Mouse (Mus musculus): ENCODE results near the gene Rab35. TPM values are rescaled to one million over a fixed set of nuclear protein-coding genes. Genes with fewer than 3 reads are reported as not detected.

Gene Rab35
- polyA plus RNA-seq, 1 experiment from 2014 or later: 19.3 TPM

DNA sequence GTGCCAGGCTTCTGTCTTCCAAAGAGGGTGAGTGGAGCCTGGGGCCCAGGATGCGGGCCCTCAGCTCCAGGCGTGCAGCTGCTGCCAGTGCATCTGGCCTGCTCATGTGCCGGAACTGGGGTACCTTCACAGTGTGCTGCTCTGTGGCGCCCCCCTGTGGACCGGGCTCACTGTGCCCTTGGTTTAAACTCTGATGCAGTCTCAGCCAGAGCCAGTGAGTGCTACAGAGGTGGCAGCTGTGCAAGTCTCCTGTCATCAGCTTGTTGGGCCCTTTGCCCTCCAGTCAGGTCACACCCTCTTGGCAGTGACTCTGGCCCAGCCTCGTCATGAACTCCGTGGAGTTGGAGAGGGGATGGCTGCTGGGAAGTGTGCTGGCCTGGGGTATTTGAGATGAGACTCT lies 16.8 kb upstream of the Rab35 start:
- H3K4me2 ChIP-seq (ENCODE audit: low read depth, low read length): no peak overlapping the region
- 83% methylated on average over 7 of the region's 7 CpGs for WGBS
- no peak overlapping the region for H3K4me3 ChIP-seq (ENCODE audit: low read depth, low read length)
- no peak overlapping the region for H3K27ac ChIP-seq (replicated peaks; ENCODE audit: low read depth, low read length)
- no peak for ATAC-seq (ENCODE audit: low read depth)
- no peaks in the 10 kb centered on the region for H3K4me1 ChIP-seq (ENCODE audit: control insufficient read depth, insufficient read depth, low read length)
- DNase-seq (ENCODE audit: low spot score): no peak
- no peaks in the 10 kb centered on the region for H3K9me3 ChIP-seq (ENCODE audit: control insufficient read depth, low read length)
- H3K9ac ChIP-seq (ENCODE audit: low read depth, low read length): no peak overlapping the region
- peaks cover 98% of the 10 kb centered on the region for H3K36me3 ChIP-seq (ENCODE audit: control insufficient read depth, insufficient read depth, low read length)
- no peaks in the 10 kb centered on the region for H3K27me3 ChIP-seq (replicated peaks; ENCODE audit: control insufficient read depth, insufficient read depth, low read length)

DNA sequence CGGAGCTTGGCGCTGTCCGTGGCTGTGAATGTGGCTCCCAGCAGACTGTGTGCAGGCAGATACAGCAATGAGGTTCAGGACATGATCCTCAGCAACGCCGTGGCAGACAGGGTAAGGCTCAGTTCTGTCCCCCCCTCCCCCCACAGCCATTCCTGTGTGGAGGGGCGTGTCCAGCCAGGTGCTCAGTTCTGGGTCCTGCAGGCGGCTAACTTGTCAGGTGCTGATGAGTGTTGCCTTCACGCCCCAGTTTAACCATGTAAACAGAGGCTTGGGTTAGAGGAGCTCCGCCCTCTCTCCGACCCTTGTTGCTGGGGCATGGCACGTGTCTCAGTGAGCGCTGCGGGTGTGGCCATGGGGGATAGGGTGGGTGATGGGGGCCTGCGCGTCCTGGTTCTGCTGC lies 12.0 kb upstream of the Rab35 start:
- DNase-seq (ENCODE audit: low spot score) (no peak), ATAC-seq (ENCODE audit: low read depth) (no peak)
- no peak overlapping the region for H3K4me3 ChIP-seq (ENCODE audit: low read depth, low read length)
- no peak overlapping the region for H3K9ac ChIP-seq (ENCODE audit: low read depth, low read length)
- no peak overlapping the region for H3K27ac ChIP-seq (replicated peaks; ENCODE audit: low read depth, low read length)
- no peaks in the 10 kb centered on the region for H3K4me1 ChIP-seq (ENCODE audit: control insufficient read depth, insufficient read depth, low read length)
- no peak overlapping the region for H3K4me2 ChIP-seq (ENCODE audit: low read depth, low read length)
- peaks cover 81% of the 10 kb centered on the region for H3K36me3 ChIP-seq (ENCODE audit: control insufficient read depth, insufficient read depth, low read length)
- H3K27me3 ChIP-seq (replicated peaks; ENCODE audit: control insufficient read depth, insufficient read depth, low read length): no peaks in the 10 kb centered on the region
- no peaks in the 10 kb centered on the region for H3K9me3 ChIP-seq (ENCODE audit: control insufficient read depth, low read length)
- 86% methylated on average over 14 of the region's 15 CpGs for WGBS

DNA sequence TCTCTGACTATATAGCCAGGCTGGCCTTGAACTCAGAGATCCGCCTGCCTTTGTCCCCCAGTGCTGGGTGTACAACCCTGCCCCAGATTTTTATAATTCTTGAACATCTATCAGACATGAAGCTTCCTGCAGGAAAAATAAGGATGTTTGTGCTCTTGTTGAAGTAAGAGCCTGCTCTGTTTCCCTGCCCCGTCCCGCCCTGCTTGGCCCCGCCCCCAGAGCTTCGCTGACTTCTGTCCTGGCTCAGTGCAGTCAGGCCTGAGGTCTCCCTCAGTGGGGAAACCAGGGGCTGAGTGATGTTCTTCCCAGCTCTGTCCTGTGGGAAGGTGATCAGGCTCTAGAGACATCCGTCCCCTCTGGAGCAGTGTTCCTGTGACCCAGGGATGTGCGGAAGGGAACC lies 9.0 kb upstream of the Rab35 start:
- Histone ChIP-seq H3K27me3 (replicated peaks; ENCODE audit: control insufficient read depth, insufficient read depth, low read length) (no peaks in the 10 kb centered on the region), H3K4me1 (ENCODE audit: control insufficient read depth, insufficient read depth, low read length) (no peaks in the 10 kb centered on the region), H3K9me3 (ENCODE audit: control insufficient read depth, low read length) (no peaks in the 10 kb centered on the region), H3K27ac (replicated peaks; ENCODE audit: low read depth, low read length) (no peak overlapping the region), H3K4me3 (ENCODE audit: low read depth, low read length) (no peak overlapping the region), H3K9ac (ENCODE audit: low read depth, low read length) (no peak overlapping the region), H3K36me3 (ENCODE audit: control insufficient read depth, insufficient read depth, low read length) (peaks cover 51% of the 10 kb centered on the region), H3K4me2 (ENCODE audit: low read depth, low read length) (no peak overlapping the region)
- no peak for DNase-seq (ENCODE audit: low spot score)
- ATAC-seq (ENCODE audit: low read depth): no peak
- WGBS: 82% methylated on average over 7 of the region's 7 CpGs

DNA sequence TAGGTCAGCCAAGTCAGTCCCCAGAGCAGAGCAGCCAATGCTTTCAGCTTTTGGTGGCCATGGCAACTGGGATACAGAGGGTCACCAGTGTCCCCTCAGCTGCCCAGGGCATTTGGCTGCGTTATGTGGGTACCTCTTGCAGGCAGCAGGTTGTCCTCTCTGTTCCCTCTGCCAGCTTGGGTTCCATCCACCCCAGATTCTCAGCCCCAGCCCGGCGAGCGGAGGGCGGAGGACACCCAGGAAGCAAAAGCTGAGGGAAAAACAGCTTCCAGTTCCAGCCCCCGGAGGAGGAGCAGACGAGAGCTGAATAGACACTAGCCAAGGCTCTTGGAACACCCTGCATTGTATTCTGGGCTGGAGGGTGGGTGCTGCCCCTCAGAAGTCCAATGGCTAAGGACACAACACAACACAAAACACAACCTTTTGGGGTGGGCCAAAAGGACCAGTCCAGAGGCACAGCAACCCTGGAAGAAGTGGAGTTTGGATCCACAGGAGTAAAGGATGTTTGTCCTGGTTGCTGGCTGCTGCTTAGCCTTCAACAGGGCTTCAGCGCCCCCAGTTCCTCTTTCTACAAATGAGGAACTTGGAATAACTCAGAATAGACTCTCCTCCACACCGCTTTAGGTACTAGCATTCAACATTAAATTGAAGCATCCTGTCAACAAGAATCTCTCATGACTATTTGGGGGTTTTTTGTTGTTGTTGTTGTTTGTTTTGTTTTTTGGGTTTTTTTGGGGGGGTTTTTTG lies 7.8 kb upstream of the Rab35 start:
- Histone ChIP-seq H3K27ac (replicated peaks; ENCODE audit: low read depth, low read length) (no peak overlapping the region), H3K4me2 (ENCODE audit: low read depth, low read length) (no peak overlapping the region), H3K4me3 (ENCODE audit: low read depth, low read length) (no peak overlapping the region), H3K9ac (ENCODE audit: low read depth, low read length) (no peak overlapping the region), H3K27me3 (replicated peaks; ENCODE audit: control insufficient read depth, insufficient read depth, low read length) (no peaks in the 10 kb centered on the region), H3K9me3 (ENCODE audit: control insufficient read depth, low read length) (no peaks in the 10 kb centered on the region), H3K4me1 (ENCODE audit: control insufficient read depth, insufficient read depth, low read length) (no peaks in the 10 kb centered on the region), H3K36me3 (ENCODE audit: control insufficient read depth, insufficient read depth, low read length) (peaks cover 39% of the 10 kb centered on the region)
- WGBS: 87% methylated on average over 8 of the region's 9 CpGs
- ATAC-seq (ENCODE audit: low read depth) (no peak), DNase-seq (ENCODE audit: low spot score) (no peak)

DNA sequence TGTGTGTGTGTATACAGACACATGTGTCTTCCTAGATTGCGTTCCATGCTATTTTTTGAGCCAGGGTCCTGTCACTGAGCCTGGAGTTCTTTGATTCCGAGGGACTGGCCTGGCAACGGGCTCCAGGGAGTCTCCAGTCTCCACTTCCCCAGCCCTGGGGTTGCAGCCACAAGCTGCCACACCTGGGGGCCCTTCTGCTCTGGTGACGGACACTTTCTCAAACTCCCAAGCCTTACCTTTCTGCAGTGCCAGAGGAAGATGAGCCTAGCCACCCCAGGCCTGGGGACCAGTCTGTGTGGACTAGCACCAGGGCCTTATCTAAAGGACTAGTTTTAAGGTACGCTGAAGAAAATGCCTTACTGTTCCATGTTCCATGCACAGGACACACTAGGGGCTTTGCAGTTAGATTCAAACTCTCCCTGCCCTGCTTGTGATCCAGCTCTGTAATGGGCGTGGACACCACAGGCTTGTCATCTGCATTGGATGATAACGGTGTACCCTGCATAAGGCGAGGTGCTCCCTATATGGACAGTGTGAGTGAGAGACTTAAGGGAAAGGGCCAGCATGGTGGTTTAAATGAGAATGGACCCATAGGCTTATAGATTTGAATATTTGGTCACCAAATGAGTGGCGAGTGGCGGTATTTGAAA lies 5.3 kb upstream of the Rab35 start:
- Histone ChIP-seq H3K4me1 (ENCODE audit: control insufficient read depth, insufficient read depth, low read length) (peaks cover 8% of the 10 kb centered on the region; the same call in 1 of the 2 replicates), H3K27ac (replicated peaks; ENCODE audit: low read depth, low read length) (no peak overlapping the region), H3K4me2 (ENCODE audit: low read depth, low read length) (no peak overlapping the region), H3K36me3 (ENCODE audit: control insufficient read depth, insufficient read depth, low read length) (peaks cover 15% of the 10 kb centered on the region), H3K9me3 (ENCODE audit: control insufficient read depth, low read length) (no peaks in the 10 kb centered on the region), H3K9ac (ENCODE audit: low read depth, low read length) (no peak overlapping the region), H3K4me3 (ENCODE audit: low read depth, low read length) (no peak overlapping the region), H3K27me3 (replicated peaks; ENCODE audit: control insufficient read depth, insufficient read depth, low read length) (no peaks in the 10 kb centered on the region)
- 85% methylated on average over 10 of the region's 10 CpGs for WGBS
- no peak for DNase-seq (ENCODE audit: low spot score)
- no peak for ATAC-seq (ENCODE audit: low read depth)

DNA sequence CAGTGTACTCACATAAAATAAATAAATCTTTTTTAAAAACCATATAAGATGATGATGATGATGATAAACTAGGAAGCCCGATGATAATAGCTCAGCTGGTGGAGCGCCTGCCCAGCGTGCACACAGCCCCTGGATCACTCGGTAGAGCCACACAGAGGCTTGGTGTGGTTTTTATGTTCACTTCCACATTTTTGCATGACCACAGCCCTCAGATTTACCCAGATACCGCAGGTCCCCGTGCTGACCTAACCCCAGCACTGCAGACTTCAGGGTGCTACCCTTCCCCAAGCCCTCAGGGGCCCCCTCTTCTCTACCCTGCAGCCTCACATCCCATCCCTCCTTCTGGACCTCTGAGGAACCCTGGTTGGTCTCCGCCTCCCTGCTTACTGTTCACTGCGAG lies 3.6 kb upstream of the Rab35 start:
- Histone ChIP-seq H3K9me3 (ENCODE audit: control insufficient read depth, low read length) (no peaks in the 10 kb centered on the region), H3K36me3 (ENCODE audit: control insufficient read depth, insufficient read depth, low read length) (peaks cover 5% of the 10 kb centered on the region; the same call in 1 of the 2 replicates), H3K27ac (replicated peaks; ENCODE audit: low read depth, low read length) (no peak overlapping the region), H3K9ac (ENCODE audit: low read depth, low read length) (no peak overlapping the region), H3K4me2 (ENCODE audit: low read depth, low read length) (no peak overlapping the region), H3K4me1 (ENCODE audit: control insufficient read depth, insufficient read depth, low read length) (peaks cover 15% of the 10 kb centered on the region), H3K4me3 (ENCODE audit: low read depth, low read length) (no peak overlapping the region), H3K27me3 (replicated peaks; ENCODE audit: control insufficient read depth, insufficient read depth, low read length) (no peaks in the 10 kb centered on the region)
- no peak for ATAC-seq (ENCODE audit: low read depth)
- no peak for DNase-seq (ENCODE audit: low spot score)
- 75% methylated on average over 8 of the region's 8 CpGs for WGBS

DNA sequence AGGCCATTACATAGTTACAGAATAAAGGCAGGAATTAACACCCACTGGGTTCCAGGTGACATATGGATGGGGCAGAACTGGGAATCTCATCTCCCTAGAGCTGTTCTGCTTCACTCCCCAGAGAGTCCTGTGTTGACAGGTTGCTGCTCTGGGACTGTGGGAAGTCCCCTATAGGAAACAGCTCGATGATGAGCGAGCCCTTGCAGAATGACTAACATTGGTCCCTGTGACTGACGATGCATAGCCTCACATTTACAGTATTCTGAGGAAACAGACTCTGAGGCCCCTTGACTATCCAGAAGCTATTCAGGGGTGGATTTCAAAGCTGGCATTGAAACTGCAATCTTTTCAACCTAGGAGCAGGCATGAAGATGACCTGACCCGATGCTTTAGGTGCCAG lies 2.0 kb upstream of the Rab35 start:
- H3K4me3 ChIP-seq (ENCODE audit: low read depth, low read length): no peak overlapping the region
- WGBS: 95% methylated on average over 4 of the region's 4 CpGs
- no peak overlapping the region for H3K9ac ChIP-seq (ENCODE audit: low read depth, low read length)
- H3K9me3 ChIP-seq (ENCODE audit: control insufficient read depth, low read length): no peaks in the 10 kb centered on the region
- peaks cover 20% of the 10 kb centered on the region for H3K4me1 ChIP-seq (ENCODE audit: control insufficient read depth, insufficient read depth, low read length)
- H3K36me3 ChIP-seq (ENCODE audit: control insufficient read depth, insufficient read depth, low read length): no peaks in the 10 kb centered on the region
- no peak overlapping the region for H3K27ac ChIP-seq (replicated peaks; ENCODE audit: low read depth, low read length)
- DNase-seq (ENCODE audit: low spot score): no peak
- ATAC-seq (ENCODE audit: low read depth): no peak
- no peaks in the 10 kb centered on the region for H3K27me3 ChIP-seq (replicated peaks; ENCODE audit: control insufficient read depth, insufficient read depth, low read length)
- no peak overlapping the region for H3K4me2 ChIP-seq (ENCODE audit: low read depth, low read length)

DNA sequence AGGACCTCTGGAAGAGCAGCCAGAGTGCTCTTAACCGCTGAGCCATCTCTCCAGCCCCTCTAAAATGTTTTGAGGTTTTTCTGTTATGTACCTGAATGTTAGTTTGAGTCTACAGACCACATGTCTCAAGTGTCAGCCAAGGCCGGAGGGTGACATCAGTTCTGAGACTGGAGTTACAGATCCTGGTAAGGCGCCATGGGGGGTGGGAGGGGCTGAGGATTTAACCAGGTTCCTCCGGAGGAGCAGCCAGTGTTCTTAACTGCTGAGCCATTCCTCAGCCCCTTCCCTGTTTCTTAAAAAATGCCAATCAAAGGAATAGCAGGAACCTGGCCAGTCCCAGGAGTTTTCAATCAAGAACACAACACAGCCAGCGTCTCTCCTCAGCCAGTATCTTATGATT lies 1.4 kb upstream of the Rab35 start:
- peaks cover 20% of the 10 kb centered on the region for H3K4me1 ChIP-seq (ENCODE audit: control insufficient read depth, insufficient read depth, low read length)
- no peak for ATAC-seq (ENCODE audit: low read depth)
- 33% methylated on average over 5 of the region's 5 CpGs for WGBS
- H3K4me2 ChIP-seq (ENCODE audit: low read depth, low read length): peak overlapping the region; percentile 71; the same call in 1 of the 2 replicates
- H3K36me3 ChIP-seq (ENCODE audit: control insufficient read depth, insufficient read depth, low read length): no peaks in the 10 kb centered on the region
- DNase-seq (ENCODE audit: low spot score): no peak
- no peak overlapping the region for H3K4me3 ChIP-seq (ENCODE audit: low read depth, low read length)
- no peak overlapping the region for H3K9ac ChIP-seq (ENCODE audit: low read depth, low read length)
- no peak overlapping the region for H3K27ac ChIP-seq (replicated peaks; ENCODE audit: low read depth, low read length)
- H3K9me3 ChIP-seq (ENCODE audit: control insufficient read depth, low read length): no peaks in the 10 kb centered on the region
- no peaks in the 10 kb centered on the region for H3K27me3 ChIP-seq (replicated peaks; ENCODE audit: control insufficient read depth, insufficient read depth, low read length)

DNA sequence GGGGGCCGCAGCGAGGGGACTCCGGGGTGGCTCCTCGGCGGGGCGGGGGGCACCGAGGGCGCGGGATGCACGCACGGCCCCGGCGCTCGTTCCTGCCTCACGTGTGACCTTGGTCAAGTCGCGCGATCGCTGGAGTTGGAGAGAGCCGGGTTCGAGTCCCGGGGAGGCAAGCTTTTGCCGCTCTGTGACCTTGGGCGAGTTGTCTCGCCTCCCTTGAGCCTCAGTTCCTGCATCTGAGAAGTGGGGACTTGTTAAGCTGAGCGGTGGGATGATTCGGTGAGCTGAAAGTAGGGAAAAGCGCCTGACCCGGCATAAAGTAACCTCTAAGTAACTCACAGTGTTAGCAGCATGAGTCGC lies 628 bp downstream of the Rab35 start:
- H3K4me1 ChIP-seq (ENCODE audit: control insufficient read depth, insufficient read depth, low read length): peaks cover 20% of the 10 kb centered on the region
- DNase-seq (ENCODE audit: low spot score) (no peak), ATAC-seq (ENCODE audit: low read depth) (no peak)
- H3K4me2 ChIP-seq (ENCODE audit: low read depth, low read length): peak overlapping the region; percentile 76
- peak overlapping the region; percentile 90 for H3K9ac ChIP-seq (ENCODE audit: low read depth, low read length)
- peak overlapping the region; percentile 90 for H3K27ac ChIP-seq (replicated peaks; ENCODE audit: low read depth, low read length)
- H3K27me3 ChIP-seq (replicated peaks; ENCODE audit: control insufficient read depth, insufficient read depth, low read length): no peaks in the 10 kb centered on the region
- 2% methylated on average over 27 of the region's 30 CpGs for whole genome bisulfite sequencing
- 0 out of 2 replicates have a peak, but pooled peaks cover under 1% of the 10 kb centered on the region for H3K36me3 ChIP-seq (ENCODE audit: control insufficient read depth, insufficient read depth, low read length)
- peak overlapping the region; percentile 80 for H3K4me3 ChIP-seq (ENCODE audit: low read depth, low read length)
- H3K9me3 ChIP-seq (ENCODE audit: control insufficient read depth, low read length): no peaks in the 10 kb centered on the region
